Mouse (Mus musculus) heart, adult 10 weeks (tissue): ENCODE data around the gene Atp7b. TPM values are rescaled to one million over a fixed set of nuclear protein-coding genes. Genes with fewer than 3 reads are reported as not detected.

Experiments
- polyA plus RNA-seq: library from polyadenylated mRNA; stranded (reverse); fragments of 350-450 nt; fragmentation: Illumina TruSeq; extraction: RNeasy Lipid Tissue Mini Kit (QIAGEN cat#74804); gene quantifications from one replicate; pipeline ENCODE4 v1.2.3, GENCODE M21; 2014; ENCODE audit warnings: low read depth, low replicate concordance

Gene Atp7b
- 0.08 TPM for polyA plus RNA-seq

GRCm38 (mm10) chr8:22059821-22060445 is at the start of gene Atp7b:
Gene Atp7b, minus strand, starts transcription at chr8:22060305.

GRCm38 (mm10) chr8:22060446-22060889 is 363 bp upstream of the Atp7b start, which contains the start of gene Alg11:
Gene Alg11, plus strand, starts transcription at chr8:22060721.

GRCm38 (mm10) chr8:21969475-21969874 is 90.6 kb downstream of the Atp7b start, which contains the start of gene Ccdc70:
Gene Ccdc70, plus strand, starts transcription at chr8:21969775.

GRCm38 (mm10) chr8:21958414-21958813 is 101.7 kb downstream of the Atp7b start, which contains the start of gene Fam90a1a:
Gene Fam90a1a, plus strand, starts transcription at chr8:21958714.

GRCm38 (mm10) chr8:21946462-21946861 is 113.6 kb downstream of the Atp7b start, which contains the start of gene Defb13:
Gene Defb13, plus strand, starts transcription at chr8:21946762.

Other genes with a start within 250 kb of the Atp7b start
- not detected for gene Defb50, start 236.8 kb downstream of the Atp7b start, polyA plus RNA-seq
- gene Defb2, start 220.4 kb downstream of the Atp7b start, polyA plus RNA-seq = not detected
- gene Defb10, start 201.4 kb downstream of the Atp7b start, polyA plus RNA-seq = not detected
- gene Defb9, start 174.9 kb downstream of the Atp7b start, polyA plus RNA-seq = not detected
- not detected for gene Defb11, start 153.9 kb downstream of the Atp7b start, polyA plus RNA-seq
- gene Defb15, start 127.6 kb downstream of the Atp7b start, polyA plus RNA-seq = not detected
- gene Defb35, start 122.0 kb downstream of the Atp7b start, polyA plus RNA-seq = not detected
- not detected for gene Defb13, start 113.5 kb downstream of the Atp7b start, polyA plus RNA-seq
- gene Fam90a1a, start 101.6 kb downstream of the Atp7b start, polyA plus RNA-seq = not detected
- not detected for gene Ccdc70, start 90.5 kb downstream of the Atp7b start, polyA plus RNA-seq
- gene Alg11, start 416 bp upstream of the Atp7b start, polyA plus RNA-seq = 5.0 TPM
- gene Nek5, start 64.7 kb upstream of the Atp7b start, polyA plus RNA-seq = not detected
- gene Nek3, start 106.1 kb upstream of the Atp7b start, polyA plus RNA-seq = 3.2 TPM
- 0.31 TPM for gene Ckap2, start 125.5 kb upstream of the Atp7b start, polyA plus RNA-seq
- 23.3 TPM for gene Vps36, start 132.5 kb upstream of the Atp7b start, polyA plus RNA-seq
- 4.5 TPM for gene Thsd1, start 167.0 kb upstream of the Atp7b start, polyA plus RNA-seq
- gene Tpte, start 223.1 kb upstream of the Atp7b start, polyA plus RNA-seq = not detected